Comparison of ENCODE assay signal across 8 mouse cellular contexts in the genomic region with DNA sequence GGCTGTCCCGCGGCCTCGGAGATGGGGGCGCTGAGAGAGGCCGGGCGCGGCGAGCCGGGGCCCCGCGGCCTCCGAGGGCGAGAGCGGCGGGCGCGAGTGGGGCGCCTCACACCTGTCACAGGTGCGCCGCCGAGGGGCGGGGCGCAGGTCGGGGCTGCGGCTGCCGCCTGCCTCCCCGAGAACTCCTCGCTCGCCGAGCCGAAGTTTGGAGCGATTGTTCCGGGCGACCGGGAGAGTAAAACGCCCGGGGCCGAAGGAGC. TPM values are rescaled to one million over a fixed set of nuclear protein-coding genes. Genes with fewer than 3 reads are reported as not detected.
A peak's percentile ranks its signal among the peaks of the same experiment; 100 is the strongest.
DNase-seq lines count a peak whose midpoint lies in the region; ATAC-seq lines count a peak whose summit lies in the region.

No protein-coding gene starts in this region.

- peak overlapping the region; percentile 87 for H3K4me2 ChIP-seq in lung, embryonic 15.5 days
- peak overlapping the region; percentile 77 for H3K4me2 ChIP-seq in neural tube, embryonic 13.5 days

- 0% methylated on average over 11 of the region's 38 CpGs for WGBS in lung, embryonic 15.5 days
- under 1% methylated on average over 37 of the region's 38 CpGs for WGBS in forebrain, embryonic 10.5 days
- WGBS in limb, embryonic 10.5 days = under 1% methylated on average over 38 of the region's 38 CpGs
- WGBS in neural tube, embryonic 13.5 days = under 1% methylated on average over 35 of the region's 38 CpGs

- H3K4me1 ChIP-seq in lung, embryonic 15.5 days = peaks cover 32% of the 10 kb centered on the region
- peaks cover 20% of the 10 kb centered on the region for H3K4me1 ChIP-seq in forebrain, embryonic 10.5 days
- H3K4me1 ChIP-seq in limb, embryonic 10.5 days = peaks cover 42% of the 10 kb centered on the region
- H3K4me1 ChIP-seq in neural tube, embryonic 13.5 days (replicated peaks) = peaks cover 26% of the 10 kb centered on the region

- H3K27me3 ChIP-seq in lung, embryonic 15.5 days = no peaks in the 10 kb centered on the region
- 0 out of 2 replicates have a peak, but pooled peaks cover 5% of the 10 kb centered on the region for H3K27me3 ChIP-seq in forebrain, embryonic 10.5 days (ENCODE audit: poor library complexity, severe bottlenecking)
- no peaks in the 10 kb centered on the region for H3K27me3 ChIP-seq in limb, embryonic 10.5 days (ENCODE audit: low read depth, poor library complexity, severe bottlenecking)
- no peaks in the 10 kb centered on the region for H3K27me3 ChIP-seq in neural tube, embryonic 13.5 days

- H3K9ac ChIP-seq in lung, embryonic 15.5 days = peak overlapping the region; percentile 97
- H3K9ac ChIP-seq in neural tube, embryonic 13.5 days = peak overlapping the region; percentile 91

- H3K36me3 ChIP-seq in lung, embryonic 15.5 days = no peaks in the 10 kb centered on the region
- no peaks in the 10 kb centered on the region for H3K36me3 ChIP-seq in forebrain, embryonic 10.5 days (replicated peaks)
- no peaks in the 10 kb centered on the region for H3K36me3 ChIP-seq in limb, embryonic 10.5 days
- no peaks in the 10 kb centered on the region for H3K36me3 ChIP-seq in neural tube, embryonic 13.5 days

- H3K27ac ChIP-seq in lung, embryonic 15.5 days = peak overlapping the region; percentile 96
- peak overlapping the region; percentile 92 for H3K27ac ChIP-seq in forebrain, embryonic 10.5 days
- peak overlapping the region; percentile 91 for H3K27ac ChIP-seq in limb, embryonic 10.5 days
- peak overlapping the region; percentile 89 for H3K27ac ChIP-seq in neural tube, embryonic 13.5 days (replicated peaks)

- H3K9me3 ChIP-seq in lung, embryonic 15.5 days = no peaks in the 10 kb centered on the region
- H3K9me3 ChIP-seq in forebrain, embryonic 10.5 days = no peaks in the 10 kb centered on the region
- H3K9me3 ChIP-seq in limb, embryonic 10.5 days (replicated peaks) = no peaks in the 10 kb centered on the region
- H3K9me3 ChIP-seq in neural tube, embryonic 13.5 days = no peaks in the 10 kb centered on the region

- no peak; the same call in 1 of the 2 replicates for ATAC-seq in lung, embryonic 15.5 days (ENCODE audit: borderline replicate concordance, extremely low read depth, low FRiP score, low TSS enrichment)
- no peak for ATAC-seq in neural tube, embryonic 13.5 days (ENCODE audit: low read depth)

- peak overlapping the region; percentile 98 for H3K4me3 ChIP-seq in lung, embryonic 15.5 days
- H3K4me3 ChIP-seq in forebrain, embryonic 10.5 days = peak overlapping the region; percentile 93
- H3K4me3 ChIP-seq in limb, embryonic 10.5 days = peak overlapping the region; percentile 91
- H3K4me3 ChIP-seq in neural tube, embryonic 13.5 days = peak overlapping the region; percentile 93

- no peak for DNase-seq in lung, postnatal 25 days (ENCODE audit: low spot score)
- DNase-seq in forebrain, embryonic 10.5 days (ENCODE audit: extremely low spot score, low spot score) = no peak
- no peak for DNase-seq in limb, embryonic 10.5 days (ENCODE audit: low spot score)
- no peak for DNase-seq in spleen, postnatal 14 days (ENCODE audit: low spot score in 2 of 2)
- no peak for DNase-seq in layer of hippocampus, adult 9-11 months
- DNase-seq in thymus, postnatal 25 days = no peak

RNA-seq across cellular contexts. Expression of a gene that starts 0.5 kb away (rescaled TPM):
- polyA plus RNA-seq in lung, embryonic 15.5 days (2015; fragmentation: Nextera tagmentation; extraction: Ambion mirVana) = 9.0 and 9.1 TPM in 2 replicates
- polyA plus RNA-seq in forebrain, embryonic 10.5 days (2016; fragmentation: Nextera tagmentation; extraction: Ambion mirVana) = 4.3 and 5.2 TPM in 2 replicates
- 3.3 and 4.4 TPM in 2 replicates for polyA plus RNA-seq in limb, embryonic 10.5 days (2016; fragmentation: Nextera tagmentation; extraction: Ambion mirVana)
- 15.0 and 16.6 TPM in 2 replicates for polyA plus RNA-seq in neural tube, embryonic 13.5 days (2015; fragmentation: Nextera tagmentation; extraction: Ambion mirVana)
